ENCODE assay signal across 10 mouse cellular contexts in the genomic region with DNA sequence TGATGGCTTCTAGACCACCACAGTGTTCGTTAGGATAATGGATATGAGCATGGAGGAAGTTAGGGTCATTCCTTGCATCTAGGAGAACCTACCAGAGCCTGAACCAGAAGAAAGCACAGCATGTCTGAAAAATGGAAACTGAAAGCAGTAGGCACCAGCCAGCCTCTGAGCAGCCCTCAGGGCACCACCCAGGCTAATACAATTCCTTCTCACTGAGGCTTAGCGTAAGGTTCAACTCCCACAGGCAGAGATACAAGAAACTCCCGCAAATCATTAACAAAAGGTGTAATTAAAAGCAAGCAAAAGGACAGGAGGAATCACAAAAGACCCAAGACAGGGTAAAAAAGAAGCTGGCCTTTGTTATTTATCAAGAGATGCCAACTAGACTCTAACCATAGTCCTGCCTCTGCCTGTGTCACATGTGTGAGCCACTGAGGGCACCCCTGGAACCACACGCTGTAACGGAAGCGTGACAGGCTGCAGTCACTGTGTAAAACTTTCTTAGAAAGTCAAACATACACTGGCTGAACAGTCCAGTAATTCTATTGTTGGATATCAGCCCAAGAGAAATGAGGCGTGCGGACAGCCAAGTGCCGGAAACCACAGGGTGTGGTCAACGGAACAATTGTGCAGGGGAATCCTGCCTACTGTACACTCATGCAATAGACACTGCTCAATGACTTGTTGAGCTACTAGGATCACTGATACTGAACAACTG. TPM values are rescaled to one million over a fixed set of nuclear protein-coding genes. Genes with fewer than 3 reads are reported as not detected.
DNase-seq lines count a peak whose midpoint lies in the region; ATAC-seq and TF ChIP-seq lines count a peak whose summit lies in the region.
"Had no signal": no experiment of that assay in that cellular context is flagged by ENCODE, and none has a peak within 500 bp of the region (broad histone marks: within the 10 kb centered on the region; RNA-seq: fewer than 3 reads in every experiment).

No protein-coding gene starts in this region.

- intact Hi-C loops in heart, adult 2 months (cut with DNase I), result no loop called here

- 35% methylated on average over 10 of the region's 10 CpGs for WGBS in heart, adult 2 months
- 71% methylated on average over 10 of the region's 10 CpGs for WGBS in heart, embryonic 12.5 days
- WGBS in intestine, embryonic 15.5 days, result 71% methylated on average over 10 of the region's 10 CpGs

- TF ChIP-seq CTCF in heart, adult 2 months (IDR thresholded peaks at IDR 0.05), result no peak

- no peak overlapping the region for H3K4me3 ChIP-seq in heart, adult 2 months
- H3K4me3 ChIP-seq in heart, embryonic 12.5 days, result no peak overlapping the region
- H3K4me3 ChIP-seq in megakaryocyte, embryonic 14.5 days (replicated peaks), result peak overlapping the region; percentile 70
- H3K4me3 ChIP-seq in intestine, embryonic 15.5 days (replicated peaks), result no peak overlapping the region

- 0 out of 2 replicates have a peak, but pooled peaks cover 2% of the 10 kb centered on the region for H3K9me3 ChIP-seq in heart, embryonic 12.5 days (replicated peaks)
- no peaks in the 10 kb centered on the region for H3K9me3 ChIP-seq in megakaryocyte, embryonic 14.5 days
- H3K9me3 ChIP-seq in intestine, embryonic 15.5 days, result no peaks in the 10 kb centered on the region

- ATAC-seq in heart, embryonic 12.5 days (ENCODE audit: insufficient number of reproducible peaks, low FRiP score), result no peak
- ATAC-seq in frontal cortex, adult (ENCODE audit: low TSS enrichment), result no peak
- ATAC-seq in intestine, embryonic 15.5 days, result no peak
- ATAC-seq: hindbrain, embryonic 16.5 days had no signal

- no peak overlapping the region for H3K9ac ChIP-seq in heart, adult 2 months (ENCODE audit: low read depth, low read length)
- no peak overlapping the region for H3K9ac ChIP-seq in heart, embryonic 12.5 days
- no peak overlapping the region for H3K9ac ChIP-seq in intestine, embryonic 15.5 days

- H3K27me3 ChIP-seq in heart, adult 2 months (ENCODE audit: control insufficient read depth, insufficient read depth, low read length), result no peaks in the 10 kb centered on the region
- peaks cover 41% of the 10 kb centered on the region for H3K27me3 ChIP-seq in heart, embryonic 12.5 days (replicated peaks)
- H3K27me3 ChIP-seq in megakaryocyte, embryonic 14.5 days (replicated peaks), result peaks cover 84% of the 10 kb centered on the region
- H3K27me3 ChIP-seq in intestine, embryonic 15.5 days (replicated peaks), result no peaks in the 10 kb centered on the region

- no peak for TF ChIP-seq POLR2A in heart, adult 2 months (IDR thresholded peaks at IDR 0.05; ENCODE audit: insufficient read depth, low read depth, low read length)

- H3K4me1 ChIP-seq in heart, adult 2 months (ENCODE audit: control insufficient read depth, insufficient read depth, low read length), result peaks cover 8% of the 10 kb centered on the region
- H3K4me1 ChIP-seq in heart, embryonic 12.5 days (replicated peaks), result no peaks in the 10 kb centered on the region
- H3K4me1 ChIP-seq in megakaryocyte, embryonic 14.5 days, result peaks cover 53% of the 10 kb centered on the region
- H3K4me1 ChIP-seq in intestine, embryonic 15.5 days (replicated peaks), result 0 out of 2 replicates have a peak, but pooled peaks cover 3% of the 10 kb centered on the region

- H3K79me2 ChIP-seq in heart, adult 2 months (replicated peaks; ENCODE audit: control insufficient read depth, insufficient read depth, low read length), result no peaks in the 10 kb centered on the region

- DNase-seq in heart, adult 2 months, result peak; percentile 35 to 36
- DNase-seq in MN1 (ENCODE audit: low spot score), result peak; percentile 34
- peak; percentile 58 for DNase-seq in kidney, adult 9 months
- DNase-seq in layer of hippocampus, adult 8-10 months (ENCODE audit: low spot score in 2 of 2), result no peak

- TF ChIP-seq EP300 in heart, adult 2 months (IDR thresholded peaks at IDR 0.05; ENCODE audit: insufficient read depth, low read depth, low read length), result peak; percentile 62; the same call in 1 of the 2 replicates

- no peak overlapping the region for H3K4me2 ChIP-seq in heart, embryonic 12.5 days
- no peak overlapping the region for H3K4me2 ChIP-seq in intestine, embryonic 15.5 days (replicated peaks)

- H3K27ac ChIP-seq in heart, adult 2 months, result no peak overlapping the region
- H3K27ac ChIP-seq in heart, embryonic 12.5 days (ENCODE audit: poor library complexity, severe bottlenecking), result no peak overlapping the region
- H3K27ac ChIP-seq in intestine, embryonic 15.5 days, result no peak overlapping the region
- H3K27ac ChIP-seq: macrophage had no signal

- H3K36me3 ChIP-seq in heart, adult 2 months (ENCODE audit: control insufficient read depth, insufficient read depth, low read length), result no peaks in the 10 kb centered on the region
- H3K36me3 ChIP-seq in heart, embryonic 12.5 days, result no peaks in the 10 kb centered on the region
- H3K36me3 ChIP-seq in megakaryocyte, embryonic 14.5 days (replicated peaks; ENCODE audit: low read length), result no peaks in the 10 kb centered on the region
- no peaks in the 10 kb centered on the region for H3K36me3 ChIP-seq in intestine, embryonic 15.5 days

RNA-seq across cellular contexts. Expression of gene Lrrc27, which starts 56.3 kb away (rescaled TPM):
- 10 to 100 TPM; 18.9 to 20.6 TPM for total RNA-seq in heart, adult 2 months (2021)
- 12.7 and 13.3 TPM in 2 replicates for polyA plus RNA-seq in heart, adult 2 months (2012; rRNA removed)
- 2.7 and 3.4 TPM in 2 replicates for polyA plus RNA-seq in heart, embryonic 12.5 days (2016; fragmentation: Nextera tagmentation; extraction: Ambion mirVana)
- polyA plus RNA-seq in megakaryocyte, embryonic 14.5 days (2012; ENCODE audit: insufficient read depth, low replicate concordance), result 2.9 TPM in 1 of 2 replicates, not detected in the other
- 4.4 TPM in 2 replicates for polyA plus RNA-seq in intestine, embryonic 15.5 days (2015; fragmentation: Nextera tagmentation; extraction: Ambion mirVana)
- 1 to 10 TPM; 4.6 to 7.3 (median 6.5) TPM for total RNA-seq in layer of hippocampus, adult 8-10 months (2022)

RNA-seq across cellular contexts. Expression of gene Stk32c, which starts 56.6 kb away (rescaled TPM):
- under 1 TPM; 0.68 to 0.94 TPM for total RNA-seq in heart, adult 2 months (2021)
- 1.1 and 1.8 TPM in 2 replicates for polyA plus RNA-seq in heart, adult 2 months (2012; rRNA removed)
- polyA plus RNA-seq in heart, embryonic 12.5 days (2016; fragmentation: Nextera tagmentation; extraction: Ambion mirVana), result 0.08 TPM in 1 of 2 replicates, not detected in the other
- not detected in 2 replicates for polyA plus RNA-seq in megakaryocyte, embryonic 14.5 days (2012; ENCODE audit: insufficient read depth, low replicate concordance)
- polyA plus RNA-seq in intestine, embryonic 15.5 days (2015; fragmentation: Nextera tagmentation; extraction: Ambion mirVana), result 0.10 and 0.29 TPM in 2 replicates
- 10 to 100 TPM; 81.3 to 94.0 (median 88.8) TPM for total RNA-seq in layer of hippocampus, adult 8-10 months (2022)

Comparison
In these comparisons a context has a peak if more than half of its experiments do, and no peak if none do; other contexts are left out.
1. DNase-seq: peak in heart, adult 2 months (2 of 2), MN1 (single experiment) and kidney, adult 9 months (single experiment); none in layer of hippocampus, adult 8-10 months (0 of 2).